Mouse (Mus musculus): ENCODE data around the gene Gm21560. TPM values are rescaled to one million over a fixed set of nuclear protein-coding genes. Genes with fewer than 3 reads are reported as not detected.
"Not testable (repeated sequence)": the region's sequence is repeated elsewhere in the genome, so short reads cannot be mapped to it uniquely, and the experiment has no call there.

Gm21560 gene
- 1 to 10 TPM; 1.2 to 1.4 TPM for total RNA-seq (2021)
- long read RNA-seq, experiment 1, result 0 reads
- long read RNA-seq, experiment 2, result 0 reads

GRCm38 (mm10) chr14:6219192-6219591 is at the start of gene Gm21560:
TSS of gene Gm21560 (minus strand) at chr14:6219292.
- H3K27ac ChIP-seq; H3K4me3 ChIP-seq; DNase-seq (ENCODE audit: low spot score in 2 of 2): not testable (repeated sequence)

DNA sequence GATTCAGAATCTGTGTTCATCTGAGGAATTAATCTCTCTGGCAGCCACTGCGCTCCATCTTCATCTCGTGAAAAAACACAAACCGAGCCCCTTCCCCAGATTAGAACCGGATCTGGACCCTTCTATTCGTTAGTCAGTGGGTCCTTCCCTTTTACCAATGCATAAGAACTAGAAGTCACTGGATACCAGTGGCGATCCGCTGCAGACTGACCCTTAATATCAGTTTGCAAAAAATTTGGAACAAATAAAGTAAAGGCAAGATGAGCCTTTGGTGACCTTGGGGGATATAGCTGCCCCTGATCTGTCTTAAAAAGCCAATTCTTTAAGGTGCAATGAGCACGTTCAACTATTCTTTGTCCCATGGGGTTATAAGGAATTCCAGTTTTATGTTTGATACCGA is 55.6 kb downstream of the Gm21560 start:
- not testable (repeated sequence) for H3K27ac ChIP-seq; DNase-seq (ENCODE audit: low spot score in 2 of 2); H3K4me3 ChIP-seq

DNA sequence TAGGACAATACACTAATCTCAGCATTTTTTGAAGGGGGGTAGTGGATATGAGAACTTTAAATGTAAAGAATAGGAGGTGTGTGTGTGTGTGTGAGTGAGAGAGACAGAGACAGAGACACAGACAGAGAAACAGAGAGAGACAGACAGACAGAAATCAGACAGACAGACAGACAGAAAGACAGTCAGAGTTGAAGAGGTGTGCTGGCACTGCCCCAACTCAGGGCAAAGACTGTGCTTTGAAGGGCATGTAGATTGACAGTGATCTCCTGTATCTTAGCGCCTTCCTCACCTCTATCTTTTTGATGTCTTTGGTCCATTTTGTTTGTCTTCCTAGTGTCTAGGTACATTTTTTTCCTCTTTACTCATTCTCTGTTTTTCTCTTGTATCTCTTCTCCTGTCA is 58.0 kb downstream of the Gm21560 start:
- DNase-seq (ENCODE audit: low spot score in 2 of 2); H3K4me3 ChIP-seq; H3K27ac ChIP-seq: not testable (repeated sequence)

Other genes starting within 250 kb of the Gm21560 start
- gene Gm3453, start 240.2 kb downstream of the Gm21560 start, total RNA-seq (2021), result not detected
- not detected for gene Gm6337, start 161.0 kb downstream of the Gm21560 start, total RNA-seq (2021)
- gene Gm8206, start 125.3 kb downstream of the Gm21560 start, total RNA-seq (2021), result 1 to 10 TPM in 1 of 2 experiments, under 1 TPM in 1; 0.82 to 2.4 TPM
- 1 to 10 TPM in 1 of 2 experiments, under 1 TPM in 1; 0.84 to 1.6 TPM for gene Gm3468, start 110.6 kb downstream of the Gm21560 start, total RNA-seq (2021)
- gene Gm3476, start 93.5 kb downstream of the Gm21560 start, total RNA-seq (2021), result not detected
- 1 to 10 TPM; 2.8 to 3.1 TPM for gene Gm3411, start 68.0 kb upstream of the Gm21560 start, total RNA-seq (2021)
- gene Gm21103, start 85.6 kb upstream of the Gm21560 start, total RNA-seq (2021), result not detected
- gene Gm3618, start 124.4 kb upstream of the Gm21560 start, total RNA-seq (2021), result not detected
- gene Gm16440, start 171.0 kb upstream of the Gm21560 start, total RNA-seq (2021), result not detected
- gene Gm3591, start 193.2 kb upstream of the Gm21560 start, total RNA-seq (2021), result under 1 TPM in 1 of 2 experiments, not detected in 1; 0.98 TPM
- gene Gm3594, start 225.3 kb upstream of the Gm21560 start, total RNA-seq (2021), result under 1 TPM in 1 of 2 experiments, not detected in 1; 0.46 TPM

Data from layer of hippocampus, adult 2 months (tissue).